Comparison of ENCODE assay signal across 17 mouse cellular contexts in genomic region chr2:33820450-33820849, GRCm38 (mm10).
"Had no signal": no experiment of that assay in that cellular context is flagged by ENCODE, and none has a peak within 500 bp of the region (broad histone marks: within the 10 kb centered on the region; RNA-seq: fewer than 3 reads in every experiment).

No protein-coding gene starts in this region.

- H3K4me3 ChIP-seq: liver, embryonic 15.5 days; lung, embryonic 15.5 days; megakaryocyte, embryonic 14.5 days; midbrain, embryonic 13.5 days; midbrain, embryonic 15.5 days; neural tube, embryonic 12.5 days; stomach, embryonic 15.5 days had no signal

- ATAC-seq: liver, postnatal 0 days; lung, postnatal 0 days; midbrain, embryonic 13.5 days; midbrain, embryonic 15.5 days had no signal

- H3K4me2 ChIP-seq: liver, embryonic 15.5 days; lung, embryonic 15.5 days; midbrain, embryonic 11.5 days; midbrain, embryonic 13.5 days; midbrain, embryonic 15.5 days; neural tube, embryonic 12.5 days; stomach, embryonic 15.5 days had no signal

- H3K9me3 ChIP-seq: liver, embryonic 15.5 days; lung, embryonic 15.5 days; megakaryocyte, embryonic 14.5 days; midbrain, embryonic 13.5 days; midbrain, embryonic 15.5 days; neural tube, embryonic 12.5 days; stomach, embryonic 15.5 days had no signal

- H3K27me3 ChIP-seq: liver, embryonic 15.5 days; lung, embryonic 15.5 days; megakaryocyte, embryonic 14.5 days; midbrain, embryonic 13.5 days; midbrain, embryonic 15.5 days; neural tube, embryonic 12.5 days; stomach, embryonic 15.5 days had no signal

- H3K4me1 ChIP-seq: lung, embryonic 15.5 days; stomach, embryonic 15.5 days had no signal

- H3K9ac ChIP-seq: liver, embryonic 15.5 days; liver, postnatal 0 days; lung, embryonic 15.5 days; midbrain, embryonic 13.5 days; midbrain, embryonic 15.5 days; neural tube, embryonic 12.5 days; stomach, embryonic 15.5 days had no signal

- DNase-seq: liver, postnatal 0 days; lung, adult 2 months; lung, postnatal 14 days; lung, postnatal 36 days; right cerebral cortex, postnatal 14 days; thymus, postnatal 36 days had no signal

- H3K27ac ChIP-seq: liver, embryonic 15.5 days; lung, embryonic 15.5 days; macrophage; midbrain, embryonic 13.5 days; midbrain, embryonic 15.5 days; neural tube, embryonic 12.5 days; stomach, embryonic 15.5 days; stomach, postnatal 0 days had no signal
